Mouse (Mus musculus): ENCODE data around the gene Gm49366. TPM values are rescaled to one million over a fixed set of nuclear protein-coding genes. Genes with fewer than 3 reads are reported as not detected.

Gm49366 gene
- total and polyA plus RNA-seq, 3 experiments: not detected

- Histone ChIP-seq H3K36me3 (replicated peaks in 1 of 2; ENCODE audit: control insufficient read depth in 1 of 2, insufficient read depth in 1 of 2, low read length in 1 of 2) (no peaks in the 10 kb centered on the region), H3K27me3 (replicated peaks) (no peaks in the 10 kb centered on the region)
- dilution Hi-C loops (cut with MboI; ENCODE audit: extremely low pct_ligation_motif_present, extremely low pct_unique_long_range_greater_than_20kb, low sequenced_read_pairs): no loop called here
These were observed 33.0 kb downstream of the Gm49366 start for GRCm38 (mm10) chr12:84071696-84072095.

GRCm38 (mm10) chr12:84077371-84077990 lies 38.7 kb downstream of the Gm49366 start:
- Histone ChIP-seq H3K4me1 (ENCODE audit: control insufficient read depth in 1 of 2, insufficient read depth in 2 of 2) (no peaks in the 10 kb centered on the region), H3K79me2 (replicated peaks; ENCODE audit: control insufficient read depth, extremely low read depth, insufficient read depth, poor library complexity, severe bottlenecking) (no peaks in the 10 kb centered on the region), H3K27ac (ENCODE audit: insufficient read depth, low read depth) (no peak overlapping the region), H3K9me3 (replicated peaks; ENCODE audit: low read length) (no peaks in the 10 kb centered on the region), H3K4me2 (ENCODE audit: insufficient read depth, low read depth, poor library complexity, severe bottlenecking) (no peak overlapping the region), H3K36me3 (replicated peaks in 1 of 2; ENCODE audit: control insufficient read depth in 1 of 2, insufficient read depth in 1 of 2, low read length in 1 of 2) (no peaks in the 10 kb centered on the region), H3K4me3 (replicated peaks in 1 of 3; ENCODE audit: low read depth in 2 of 3, low read length in 2 of 3, poor library complexity in 1 of 3) (no peak overlapping the region), H3K9ac (ENCODE audit: insufficient read depth, low read depth) (no peak overlapping the region), H3K27me3 (replicated peaks) (no peaks in the 10 kb centered on the region)
- TF ChIP-seq IRF4 (IDR thresholded peaks at IDR 0.05; ENCODE audit: low read depth, low read length): no peak
- TF ChIP-seq ZC3H11A (IDR thresholded peaks at IDR 0.05; ENCODE audit: low read depth, low read length): no peak
- no peak for TF ChIP-seq USF2 (conservative IDR thresholded peaks at IDR 0.05; ENCODE audit: low read depth, low read length)
- TF ChIP-seq ELF1 (IDR thresholded peaks at IDR 0.05; ENCODE audit: low read depth, low read length): no peak
- no peak for TF ChIP-seq BHLHE40 (IDR thresholded peaks at IDR 0.05; ENCODE audit: low read depth, low read length)
- TF ChIP-seq MYC (IDR thresholded peaks at IDR 0.05; ENCODE audit: low read depth, low read length): no peak
- TF ChIP-seq RCOR1 (conservative IDR thresholded peaks at IDR 0.05; ENCODE audit: low read depth, low read length): no peak
- TF ChIP-seq MXI1 (IDR thresholded peaks at IDR 0.05; ENCODE audit: low read depth, low read length): no peak
- TF ChIP-seq ETS1 (conservative IDR thresholded peaks at IDR 0.05; ENCODE audit: low read depth, low read length): no peak
- no peak for TF ChIP-seq PAX5 (IDR thresholded peaks at IDR 0.05; ENCODE audit: low read length)
- dilution Hi-C loops (cut with MboI; ENCODE audit: extremely low pct_ligation_motif_present, extremely low pct_unique_long_range_greater_than_20kb, low sequenced_read_pairs): no loop called here
- DNase-seq (ENCODE audit: extremely low read depth): no peak
- in situ Hi-C loops (cut with MboI; ENCODE audit: low pct_ligation_motif_present, low pct_unique_long_range_greater_than_20kb, low sequenced_read_pairs): no loop called here

More at GRCm38 (mm10) chr12:84071696-84072095, 33.0 kb downstream of the Gm49366 start:
- in situ Hi-C loops (cut with MboI; ENCODE audit: low pct_ligation_motif_present, low pct_unique_long_range_greater_than_20kb, low sequenced_read_pairs): loop anchor here (25.0 kb wide), 2 partner anchors 109 to 284 kb away; partner anchors contain the start of gene Riox1
- TF ChIP-seq TBP (conservative IDR thresholded peaks at IDR 0.05; ENCODE audit: low read depth, low read length) (no peak), E2F4 (IDR thresholded peaks at IDR 0.05; ENCODE audit: insufficient replicate concordance, low read depth, low read length) (no peak), KAT2A (IDR thresholded peaks at IDR 0.05; ENCODE audit: insufficient replicate concordance, low read length) (no peak), BHLHE40 (IDR thresholded peaks at IDR 0.05; ENCODE audit: low read depth, low read length) (no peak), MEF2A (IDR thresholded peaks at IDR 0.05; ENCODE audit: borderline replicate concordance, low read depth, low read length) (no peak), ZC3H11A (IDR thresholded peaks at IDR 0.05; ENCODE audit: low read depth, low read length) (no peak), GABPA (IDR thresholded peaks at IDR 0.05; ENCODE audit: insufficient replicate concordance, low read depth, low read length) (no peak), ETS1 (conservative IDR thresholded peaks at IDR 0.05; ENCODE audit: low read depth, low read length) (no peak), SMC3 (IDR thresholded peaks at IDR 0.05; ENCODE audit: low read depth, low read length) (no peak), JUND (conservative IDR thresholded peaks at IDR 0.05; ENCODE audit: low read depth, low read length) (no peak), POLR2AphosphoS2 (IDR thresholded peaks at IDR 0.05; ENCODE audit: low read depth, low read length) (no peak), SIN3A (IDR thresholded peaks at IDR 0.05; ENCODE audit: low read length) (no peak)
- Histone ChIP-seq H3K9ac (ENCODE audit: insufficient read depth, low read depth) (no peak overlapping the region), H3K79me2 (replicated peaks; ENCODE audit: control insufficient read depth, extremely low read depth, insufficient read depth, poor library complexity, severe bottlenecking) (no peaks in the 10 kb centered on the region), H3K4me2 (ENCODE audit: insufficient read depth, low read depth, poor library complexity, severe bottlenecking) (no peak overlapping the region), H3K4me3 (replicated peaks in 1 of 3; ENCODE audit: low read depth in 2 of 3, low read length in 2 of 3, poor library complexity in 1 of 3) (no peak overlapping the region), H3K4me1 (ENCODE audit: control insufficient read depth in 1 of 2, insufficient read depth in 2 of 2) (no peaks in the 10 kb centered on the region), H3K27ac (ENCODE audit: insufficient read depth, low read depth) (no peak overlapping the region), H3K9me3 (replicated peaks; ENCODE audit: low read length) (no peaks in the 10 kb centered on the region)
- DNase-seq (ENCODE audit: extremely low read depth): no peak

Measured in CH12.LX (cell line).